In the genomic region with DNA sequence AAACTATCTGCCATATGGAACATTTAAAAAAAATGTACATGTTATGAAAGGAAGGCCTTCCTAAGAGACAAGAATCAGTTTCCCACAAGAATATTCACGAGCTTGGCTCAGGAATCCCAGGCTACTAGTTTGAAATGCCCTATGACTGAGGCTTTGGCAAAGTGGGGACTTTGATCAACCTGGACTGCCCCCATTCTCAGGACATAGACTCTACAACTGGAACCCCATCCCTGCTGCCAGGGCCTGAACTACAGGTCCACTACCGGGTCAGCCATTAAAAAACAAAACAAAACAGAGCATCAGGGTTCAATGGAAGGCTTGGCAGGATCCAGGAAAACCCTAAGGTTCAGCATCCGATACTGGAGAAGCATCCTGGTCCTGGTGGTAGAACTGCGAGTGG, we compare ENCODE assay signal across 9 mouse cellular contexts. TPM values are rescaled to one million over a fixed set of nuclear protein-coding genes. Genes with fewer than 3 reads are reported as not detected.
DNase-seq lines count a peak whose midpoint lies in the region; ATAC-seq lines count a peak whose summit lies in the region.
"Had no signal": no experiment of that assay in that cellular context is flagged by ENCODE, and none has a peak within 500 bp of the region (broad histone marks: within the 10 kb centered on the region; RNA-seq: fewer than 3 reads in every experiment).

No protein-coding gene starts in this region.

- H3K36me3 ChIP-seq in forebrain, embryonic 15.5 days, result peaks cover 14% of the 10 kb centered on the region
- H3K36me3 ChIP-seq in forebrain, embryonic 16.5 days (ENCODE audit: control insufficient read depth, insufficient read depth), result peaks cover 5% of the 10 kb centered on the region
- peaks cover 23% of the 10 kb centered on the region for H3K36me3 ChIP-seq in kidney, embryonic 16.5 days (ENCODE audit: insufficient read depth, low read length)
- 0 out of 2 replicates have a peak, but pooled peaks cover 2% of the 10 kb centered on the region for H3K36me3 ChIP-seq in midbrain, embryonic 15.5 days (replicated peaks)
- peaks cover 7% of the 10 kb centered on the region; the same call in 1 of the 2 replicates for H3K36me3 ChIP-seq in midbrain, embryonic 11.5 days (ENCODE audit: control insufficient read depth, insufficient read depth, low read length)

- DNase-seq in kidney, adult 11 months, result no peak
- DNase-seq in midbrain, embryonic 11.5 days (ENCODE audit: low spot score, missing footprints), result no peak
- no peak for DNase-seq in adrenal gland, postnatal 25 days
- DNase-seq: thymus, adult 2 months had no signal

- H3K27ac ChIP-seq in forebrain, embryonic 15.5 days (replicated peaks), result peak overlapping the region; percentile 35
- H3K27ac ChIP-seq in forebrain, embryonic 16.5 days (ENCODE audit: low read length), result no peak overlapping the region
- H3K27ac ChIP-seq in kidney, embryonic 16.5 days (ENCODE audit: low read length), result 0 out of 2 replicates have a peak overlapping the region, but pooled peaks have one; percentile 8
- 0 out of 2 replicates have a peak overlapping the region, but pooled peaks have one; percentile 8 for H3K27ac ChIP-seq in midbrain, embryonic 15.5 days
- no peak overlapping the region for H3K27ac ChIP-seq in midbrain, embryonic 11.5 days (ENCODE audit: low read depth, low read length)

- H3K9ac ChIP-seq in forebrain, embryonic 15.5 days (replicated peaks), result no peak overlapping the region
- H3K9ac ChIP-seq in forebrain, embryonic 16.5 days (replicated peaks; ENCODE audit: low read depth, low read length), result no peak overlapping the region
- H3K9ac ChIP-seq in kidney, embryonic 16.5 days (replicated peaks; ENCODE audit: low read length), result no peak overlapping the region
- no peak overlapping the region for H3K9ac ChIP-seq in midbrain, embryonic 15.5 days
- H3K9ac ChIP-seq in midbrain, embryonic 11.5 days (ENCODE audit: low read length), result no peak overlapping the region

- peaks cover 18% of the 10 kb centered on the region for H3K4me1 ChIP-seq in forebrain, embryonic 15.5 days
- H3K4me1 ChIP-seq in forebrain, embryonic 16.5 days (replicated peaks; ENCODE audit: control insufficient read depth, insufficient read depth, low read length), result peaks cover 15% of the 10 kb centered on the region
- H3K4me1 ChIP-seq in kidney, embryonic 16.5 days (ENCODE audit: insufficient read depth, low read length), result peaks cover 12% of the 10 kb centered on the region
- H3K4me1 ChIP-seq in midbrain, embryonic 15.5 days, result peaks cover 17% of the 10 kb centered on the region
- H3K4me1 ChIP-seq in midbrain, embryonic 11.5 days (ENCODE audit: control insufficient read depth, insufficient read depth, low read length), result peaks cover 8% of the 10 kb centered on the region

- H3K27me3 ChIP-seq in forebrain, embryonic 15.5 days, result no peaks in the 10 kb centered on the region
- no peaks in the 10 kb centered on the region for H3K27me3 ChIP-seq in forebrain, embryonic 16.5 days (replicated peaks; ENCODE audit: control insufficient read depth, insufficient read depth, low read length)
- no peaks in the 10 kb centered on the region for H3K27me3 ChIP-seq in kidney, embryonic 16.5 days (ENCODE audit: insufficient read depth, low read length)
- no peaks in the 10 kb centered on the region for H3K27me3 ChIP-seq in midbrain, embryonic 15.5 days (replicated peaks)
- H3K27me3 ChIP-seq in midbrain, embryonic 11.5 days (ENCODE audit: control insufficient read depth, insufficient read depth, low read length), result no peaks in the 10 kb centered on the region

- no peak overlapping the region for H3K4me3 ChIP-seq in forebrain, embryonic 15.5 days
- no peak overlapping the region for H3K4me3 ChIP-seq in forebrain, embryonic 16.5 days (replicated peaks; ENCODE audit: low read length)
- no peak overlapping the region for H3K4me3 ChIP-seq in kidney, embryonic 16.5 days (ENCODE audit: low read length)
- H3K4me3 ChIP-seq in midbrain, embryonic 15.5 days, result no peak overlapping the region
- no peak overlapping the region for H3K4me3 ChIP-seq in midbrain, embryonic 11.5 days (ENCODE audit: low read depth, low read length)

- H3K9me3 ChIP-seq in forebrain, embryonic 15.5 days, result no peaks in the 10 kb centered on the region
- no peaks in the 10 kb centered on the region for H3K9me3 ChIP-seq in forebrain, embryonic 16.5 days (ENCODE audit: control insufficient read depth, low read length)
- H3K9me3 ChIP-seq in kidney, embryonic 16.5 days (ENCODE audit: low read length), result no peaks in the 10 kb centered on the region
- no peaks in the 10 kb centered on the region for H3K9me3 ChIP-seq in midbrain, embryonic 15.5 days
- H3K9me3 ChIP-seq in midbrain, embryonic 11.5 days (ENCODE audit: control insufficient read depth, low read length), result no peaks in the 10 kb centered on the region

- ATAC-seq in forebrain, embryonic 15.5 days (replicated peaks), result no peak
- ATAC-seq in forebrain, embryonic 16.5 days, result no peak
- ATAC-seq in kidney, embryonic 16.5 days (ENCODE audit: low FRiP score, low TSS enrichment), result no peak
- no peak for ATAC-seq in midbrain, embryonic 15.5 days (replicated peaks)
- ATAC-seq in midbrain, embryonic 11.5 days (ENCODE audit: low FRiP score), result no peak
- ATAC-seq: intestine, embryonic 16.5 days had no signal

- no peak overlapping the region for H3K4me2 ChIP-seq in forebrain, embryonic 15.5 days (replicated peaks)
- no peak overlapping the region for H3K4me2 ChIP-seq in forebrain, embryonic 16.5 days (ENCODE audit: low read length)
- no peak overlapping the region for H3K4me2 ChIP-seq in kidney, embryonic 16.5 days (replicated peaks; ENCODE audit: low read depth, low read length)
- no peak overlapping the region for H3K4me2 ChIP-seq in midbrain, embryonic 15.5 days
- no peak overlapping the region for H3K4me2 ChIP-seq in midbrain, embryonic 11.5 days

- WGBS in forebrain, embryonic 15.5 days, result 83% methylated on average over 4 of the region's 4 CpGs
- 87% methylated on average over 4 of the region's 4 CpGs for WGBS in forebrain, embryonic 16.5 days
- WGBS in kidney, embryonic 16.5 days, result 86% methylated on average over 4 of the region's 4 CpGs
- WGBS in midbrain, embryonic 15.5 days, result 89% methylated on average over 4 of the region's 4 CpGs
- WGBS in midbrain, embryonic 11.5 days, result 89% methylated on average over 4 of the region's 4 CpGs

RNA-seq across cellular contexts. Expression of a gene that starts 1.5 kb away (rescaled TPM):
- polyA plus RNA-seq in forebrain, embryonic 15.5 days (2015; fragmentation: Nextera tagmentation; extraction: Ambion mirVana), result 157 and 159 TPM in 2 replicates
- 154 and 160 TPM in 2 replicates for polyA plus RNA-seq in forebrain, embryonic 16.5 days (2015; fragmentation: Nextera tagmentation; extraction: Ambion mirVana)
- 153 and 161 TPM in 2 replicates for polyA plus RNA-seq in kidney, embryonic 16.5 days (2015; fragmentation: Nextera tagmentation; extraction: Ambion mirVana)
- 154 and 158 TPM in 2 replicates for polyA plus RNA-seq in midbrain, embryonic 15.5 days (2015; fragmentation: Nextera tagmentation; extraction: Ambion mirVana)
- 167 and 173 TPM in 2 replicates for polyA plus RNA-seq in midbrain, embryonic 11.5 days (2014; fragmentation: Nextera tagmentation; extraction: Ambion mirVana)
- total RNA-seq in adrenal gland, postnatal 25 days (2021), result 108 and 124 TPM in 2 replicates

RNA-seq across cellular contexts. Expression of a gene that starts 21.7 kb away (rescaled TPM):
- polyA plus RNA-seq in forebrain, embryonic 15.5 days (2015; fragmentation: Nextera tagmentation; extraction: Ambion mirVana), result 85.3 and 92.8 TPM in 2 replicates
- polyA plus RNA-seq in forebrain, embryonic 16.5 days (2015; fragmentation: Nextera tagmentation; extraction: Ambion mirVana), result 92.1 and 112 TPM in 2 replicates
- 172 and 202 TPM in 2 replicates for polyA plus RNA-seq in kidney, embryonic 16.5 days (2015; fragmentation: Nextera tagmentation; extraction: Ambion mirVana)
- polyA plus RNA-seq in midbrain, embryonic 15.5 days (2015; fragmentation: Nextera tagmentation; extraction: Ambion mirVana), result 122 TPM in 2 replicates
- polyA plus RNA-seq in midbrain, embryonic 11.5 days (2014; fragmentation: Nextera tagmentation; extraction: Ambion mirVana), result 156 and 161 TPM in 2 replicates
- 349 and 393 TPM in 2 replicates for total RNA-seq in adrenal gland, postnatal 25 days (2021)

RNA-seq across cellular contexts. Expression of a gene that starts 28.1 kb away (rescaled TPM):
- 72.4 and 72.9 TPM in 2 replicates for polyA plus RNA-seq in forebrain, embryonic 15.5 days (2015; fragmentation: Nextera tagmentation; extraction: Ambion mirVana)
- polyA plus RNA-seq in forebrain, embryonic 16.5 days (2015; fragmentation: Nextera tagmentation; extraction: Ambion mirVana), result 85.1 and 90.8 TPM in 2 replicates
- 67.5 and 69.3 TPM in 2 replicates for polyA plus RNA-seq in kidney, embryonic 16.5 days (2015; fragmentation: Nextera tagmentation; extraction: Ambion mirVana)
- 83.5 and 86.8 TPM in 2 replicates for polyA plus RNA-seq in midbrain, embryonic 15.5 days (2015; fragmentation: Nextera tagmentation; extraction: Ambion mirVana)
- polyA plus RNA-seq in midbrain, embryonic 11.5 days (2014; fragmentation: Nextera tagmentation; extraction: Ambion mirVana), result 70.5 and 79.6 TPM in 2 replicates
- total RNA-seq in adrenal gland, postnatal 25 days (2021), result 100 and 102 TPM in 2 replicates

Comparison
In these comparisons a context has a peak if more than half of its experiments do, and no peak if none do; other contexts are left out.
1. H3K27ac ChIP-seq: peak in forebrain, embryonic 15.5 days (single experiment), kidney, embryonic 16.5 days (single experiment) and midbrain, embryonic 15.5 days (single experiment); none in forebrain, embryonic 16.5 days (single experiment) and midbrain, embryonic 11.5 days (single experiment).